Mouse (Mus musculus): ENCODE data around the gene Itpripl2.

Gene Itpripl2

GRCm38 (mm10) chr7:118491431-118492147 is at the start of gene Itpripl2:
Itpripl2 (minus strand) TSS chr7:118491975.
- peak; percentile 56 for DNase-seq

- DNase-seq: no peak
Observed at GRCm38 (mm10) chr7:118535076-118535475, 43.3 kb upstream of the Itpripl2 start.

DNA sequence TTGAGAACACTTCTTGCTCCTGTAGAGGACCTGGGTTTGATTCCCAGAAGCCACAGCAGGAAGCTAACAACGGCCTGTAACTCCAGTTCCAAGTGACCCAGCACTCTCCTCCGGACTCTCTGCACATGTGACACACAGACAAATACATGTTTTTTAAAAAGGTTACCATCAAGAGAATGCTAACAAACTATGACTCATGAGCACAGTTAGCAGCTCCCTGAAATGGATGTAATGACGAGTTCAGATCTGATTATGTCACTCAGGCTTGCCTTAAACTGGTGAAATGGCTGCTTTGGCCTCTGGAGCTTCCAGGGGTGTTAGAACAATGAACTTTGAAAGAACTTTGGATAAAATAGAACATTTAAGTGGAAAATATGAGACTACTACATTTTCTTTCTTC is 42.6 kb upstream of the Itpripl2 start:
- DNase-seq: no peak

- peak; percentile 94 for DNase-seq
Observed at GRCm38 (mm10) chr7:118533178-118533578, 41.4 kb upstream of the Itpripl2 start, which contains the start of gene Coq7. Coq7 (minus strand) TSS chr7:118533356.

DNA sequence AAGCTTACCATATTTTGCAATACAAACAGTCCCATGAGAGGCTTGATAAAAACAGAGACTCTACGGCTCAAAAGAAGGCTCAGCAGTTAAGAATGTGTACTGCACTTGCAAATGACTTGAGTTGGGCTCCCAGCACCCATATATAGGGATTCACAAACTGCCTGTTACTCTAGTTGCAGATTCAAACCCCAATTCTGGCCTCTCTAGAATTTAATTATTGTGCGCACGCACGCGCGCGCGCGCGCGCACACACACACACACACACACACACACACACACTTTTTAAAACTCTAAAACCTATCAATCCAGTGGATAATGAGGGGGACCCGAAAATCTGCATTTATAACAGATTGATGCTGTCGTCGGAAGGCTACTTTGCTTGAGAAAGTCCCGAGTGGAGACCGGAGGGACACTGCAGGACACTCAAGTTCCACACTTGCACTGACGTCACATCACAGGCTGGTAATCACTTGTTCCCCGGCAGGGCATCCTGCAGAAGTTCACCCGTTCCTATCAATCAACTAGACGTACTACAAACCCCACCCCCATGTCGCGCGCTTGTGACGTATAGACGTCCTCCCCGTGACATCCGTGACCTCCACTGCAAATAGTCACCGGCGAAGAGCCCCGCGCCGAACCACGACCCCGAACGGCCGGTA is 40.9 kb upstream of the Itpripl2 start:
- DNase-seq: peak; percentile 97

DNA sequence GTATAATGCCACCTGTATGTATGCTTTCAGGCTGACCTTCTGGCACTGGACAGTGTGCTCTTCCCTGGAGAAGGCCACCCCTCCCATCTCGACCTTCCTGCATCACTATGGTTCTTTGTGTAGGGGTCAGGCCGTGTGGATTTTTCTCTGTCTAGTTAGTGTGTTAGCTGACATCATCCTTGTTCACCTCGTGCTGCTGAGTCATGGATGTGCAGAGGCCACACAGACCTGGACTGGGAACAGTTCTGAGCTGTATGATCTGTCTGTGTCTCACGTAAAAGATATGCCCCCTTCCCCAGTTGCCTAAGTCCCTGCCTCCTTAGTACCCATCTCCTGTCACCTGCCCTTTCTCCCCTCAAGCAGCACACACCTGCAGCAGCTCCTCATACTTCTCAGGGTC is 35.2 kb upstream of the Itpripl2 start:
- DNase-seq: no peak

GRCm38 (mm10) chr7:118522077-118522476 is 30.3 kb upstream of the Itpripl2 start:
- no peak for DNase-seq

GRCm38 (mm10) chr7:118519661-118520060 is 27.9 kb upstream of the Itpripl2 start:
- no peak for DNase-seq

GRCm38 (mm10) chr7:118518687-118519086 is 26.9 kb upstream of the Itpripl2 start:
- DNase-seq: peak; percentile 78

- DNase-seq: no peak
Observed at GRCm38 (mm10) chr7:118517819-118518218, 26.0 kb upstream of the Itpripl2 start.

- DNase-seq: no peak
Observed at GRCm38 (mm10) chr7:118508556-118508955, 16.8 kb upstream of the Itpripl2 start.

- no peak for DNase-seq
Observed at GRCm38 (mm10) chr7:118503844-118504243, 12.1 kb upstream of the Itpripl2 start.

GRCm38 (mm10) chr7:118502333-118502732 is 10.6 kb upstream of the Itpripl2 start:
- no peak for DNase-seq

DNA sequence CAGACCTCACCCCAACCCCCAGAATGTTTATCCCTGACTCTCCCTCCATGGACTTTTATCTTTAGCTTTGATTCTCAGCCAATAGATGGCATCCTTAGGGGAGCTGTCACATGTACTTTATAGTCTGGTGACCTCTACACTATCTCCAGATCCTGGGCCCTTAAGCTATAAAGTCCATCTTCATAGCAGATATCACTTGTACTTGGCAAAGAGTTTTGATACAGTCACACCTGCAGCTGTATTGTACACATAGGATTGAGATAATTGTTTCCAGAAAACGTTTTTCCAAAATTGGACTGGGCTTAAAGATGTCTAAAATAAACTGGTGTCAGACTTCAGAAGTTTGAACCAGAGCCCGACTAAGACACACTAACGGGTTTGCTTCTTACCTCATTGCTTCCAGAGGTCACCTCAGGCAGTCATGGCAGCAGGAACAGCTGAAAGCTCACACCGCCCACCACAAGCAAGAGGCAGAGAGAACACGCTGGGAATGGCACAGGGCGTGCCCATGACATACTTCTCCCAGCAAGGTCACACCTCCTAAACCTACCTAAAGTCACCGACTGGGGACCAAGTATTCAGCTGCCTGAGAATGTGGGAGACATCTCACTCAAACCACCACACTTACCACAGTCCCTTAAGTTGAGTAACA is 8.1 kb upstream of the Itpripl2 start:
- no peak for DNase-seq

DNA sequence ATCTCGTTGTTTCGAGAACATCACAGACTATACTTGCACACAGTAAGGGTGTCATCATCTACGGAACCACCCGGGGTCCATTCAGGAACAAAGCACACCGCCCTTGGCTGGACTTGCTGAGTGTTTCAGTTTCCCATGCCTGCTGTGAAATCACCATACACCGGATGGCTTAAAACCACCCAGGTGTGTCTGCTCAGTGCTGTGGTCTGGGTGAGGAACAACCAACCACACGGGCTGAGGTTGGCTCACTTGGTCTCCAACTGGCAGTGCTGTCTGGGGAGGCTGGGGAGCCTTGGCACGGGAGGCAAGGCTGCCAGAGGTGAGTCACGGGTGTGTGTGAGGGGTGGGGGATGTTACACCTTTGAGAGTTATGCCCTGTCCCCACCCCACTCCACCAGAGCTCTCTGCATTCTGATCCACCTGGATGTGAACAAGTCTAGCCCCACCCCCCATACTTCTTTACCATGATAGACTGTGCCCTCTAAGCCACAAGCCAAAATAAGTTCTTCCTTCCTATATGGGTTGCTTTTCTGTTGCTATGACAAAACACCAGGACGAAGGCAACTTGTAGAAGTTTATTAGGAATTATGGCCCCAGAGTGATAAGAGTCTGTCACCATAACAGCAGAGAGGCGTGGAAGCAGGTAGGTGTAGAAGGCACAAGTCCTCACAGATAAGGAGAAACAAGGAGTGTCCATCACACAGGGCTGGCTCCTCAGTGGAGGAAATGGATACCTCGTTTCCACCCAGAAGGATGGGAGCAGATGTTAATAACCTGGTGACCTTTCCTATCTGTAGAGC is 7.4 kb upstream of the Itpripl2 start:
- DNase-seq: no peak

- no peak for DNase-seq
Observed at GRCm38 (mm10) chr7:118494892-118495579, 3.3 kb upstream of the Itpripl2 start.

DNA sequence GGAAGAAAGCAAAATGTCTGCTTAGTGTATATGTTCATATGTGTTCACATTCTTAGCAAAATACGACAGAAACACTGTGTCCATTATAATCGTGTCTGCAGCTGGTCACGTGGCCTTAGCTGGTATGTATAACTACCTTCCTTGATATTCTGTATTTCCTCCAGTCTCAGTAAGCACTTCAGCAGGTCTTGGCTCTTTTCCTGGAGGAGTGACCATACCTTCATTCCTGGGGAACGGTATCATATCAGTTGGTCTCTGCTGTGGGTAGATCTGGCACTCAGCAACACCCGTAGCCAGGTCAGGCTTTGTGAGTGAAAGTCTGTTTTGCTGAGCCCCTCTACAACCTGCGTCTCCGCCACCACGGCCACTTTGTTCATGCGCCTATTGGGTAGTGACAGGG is 2.1 kb upstream of the Itpripl2 start:
- no peak for DNase-seq

GRCm38 (mm10) chr7:118490666-118491430 is 927 bp downstream of the Itpripl2 start:
- DNase-seq: no peak

DNA sequence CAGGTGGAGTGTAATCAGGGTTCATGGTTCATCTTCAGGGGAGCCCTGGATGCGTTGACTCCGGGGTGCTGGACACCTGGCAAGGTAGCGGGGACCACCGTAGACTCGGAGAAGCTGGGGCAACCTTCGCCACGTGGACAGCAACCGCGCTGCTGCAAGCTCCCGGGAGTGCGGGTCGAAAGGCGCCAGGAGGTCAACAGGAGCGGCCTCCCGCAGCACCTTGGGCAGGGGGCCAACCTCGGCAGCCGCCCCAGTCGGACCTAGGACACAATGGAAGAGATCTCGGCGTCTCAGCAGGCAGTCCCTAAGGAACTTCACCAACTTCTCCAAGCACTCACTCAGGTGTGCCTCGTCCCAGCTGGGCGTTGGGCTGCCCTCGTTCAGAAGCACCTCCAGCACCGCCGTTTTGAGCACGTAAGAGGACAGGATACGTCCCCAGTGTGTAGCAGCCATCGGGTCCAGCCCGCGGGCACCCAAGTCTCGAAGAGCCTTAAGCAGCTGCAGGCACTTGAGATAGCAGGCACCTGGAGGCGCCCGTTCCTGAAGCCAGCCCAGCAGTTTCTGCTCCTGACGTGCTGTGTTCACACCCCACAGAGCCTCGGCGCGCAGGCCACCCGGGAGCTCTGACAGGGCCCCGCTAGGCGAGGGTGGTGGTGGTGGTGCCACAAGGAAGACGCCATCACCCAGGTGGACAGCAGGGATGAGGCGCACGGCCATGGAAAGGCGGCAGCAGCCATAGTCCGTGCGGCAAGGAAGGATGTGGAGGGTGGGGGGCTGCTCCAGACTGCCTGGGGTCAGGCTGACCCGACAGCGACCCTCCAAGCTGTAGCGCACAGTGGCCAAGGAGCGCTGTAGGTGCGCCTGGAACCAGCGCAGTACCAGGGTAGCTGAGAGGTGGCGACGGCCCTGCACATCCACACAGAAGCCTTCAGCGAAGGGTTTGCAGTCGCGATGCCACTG is 1.8 kb downstream of the Itpripl2 start:
- DNase-seq: no peak

GRCm38 (mm10) chr7:118488060-118488664 is 3.6 kb downstream of the Itpripl2 start:
- DNase-seq: no peak

Data from thymus, postnatal 25 days (tissue).